Mouse (Mus musculus): ENCODE data around the gene Acvr2b.

GRCm38 (mm10) chr9:119465595-119465994 lies 63.7 kb downstream of the Acvr2b start:
- no peak for TF ChIP-seq GATA1 (IDR thresholded peaks at IDR 0.05; ENCODE audit: low read length)
- TF ChIP-seq TAL1 (IDR thresholded peaks at IDR 0.05; ENCODE audit: low read length) = no peak

Measured in erythroblast, embryonic 14.5 days (primary cell).